Mouse (Mus musculus): ENCODE results near the gene Kpna3. TPM values are rescaled to one million over a fixed set of nuclear protein-coding genes. Genes with fewer than 3 reads are reported as not detected.

Gene Kpna3
- polyA plus RNA-seq (2014; fragmentation: Nextera tagmentation; extraction: Ambion mirVana): 109 and 111 TPM in 2 replicates

GRCm38 (mm10) chr14:61439661-61440559 is at the start of gene Kpna3:
Gene Kpna3, minus strand, starts transcription at chr14:61439874.
- H3K9ac ChIP-seq (ENCODE audit: low read length): peak within 1 kb of the TSS; percentile 93
- no peaks in the 10 kb centered on the region for H3K9me3 ChIP-seq (ENCODE audit: control insufficient read depth, low read length)
- no peaks in the 10 kb centered on the region for H3K27me3 ChIP-seq (ENCODE audit: control insufficient read depth, insufficient read depth, low read length)
- ATAC-seq (ENCODE audit: insufficient read depth, low FRiP score, low TSS enrichment) (peak; percentile 98), DNase-seq (ENCODE audit: low spot score) (peak; percentile 100)
- no peaks in the 10 kb centered on the region for H3K36me3 ChIP-seq (ENCODE audit: control insufficient read depth, insufficient read depth, low read length)
- peaks cover 8% of the 10 kb centered on the region for H3K4me1 ChIP-seq (ENCODE audit: control insufficient read depth, insufficient read depth, low read length)
- peak within 1 kb of the TSS; percentile 92 for H3K4me3 ChIP-seq (ENCODE audit: low read depth, low read length)
- H3K4me2 ChIP-seq (ENCODE audit: low read depth): peak within 1 kb of the TSS; percentile 42
- under 1% methylated on average over 54 of the region's 85 CpGs for WGBS
- H3K27ac ChIP-seq (ENCODE audit: low read depth, low read length): peak within 1 kb of the TSS; percentile 97

DNA sequence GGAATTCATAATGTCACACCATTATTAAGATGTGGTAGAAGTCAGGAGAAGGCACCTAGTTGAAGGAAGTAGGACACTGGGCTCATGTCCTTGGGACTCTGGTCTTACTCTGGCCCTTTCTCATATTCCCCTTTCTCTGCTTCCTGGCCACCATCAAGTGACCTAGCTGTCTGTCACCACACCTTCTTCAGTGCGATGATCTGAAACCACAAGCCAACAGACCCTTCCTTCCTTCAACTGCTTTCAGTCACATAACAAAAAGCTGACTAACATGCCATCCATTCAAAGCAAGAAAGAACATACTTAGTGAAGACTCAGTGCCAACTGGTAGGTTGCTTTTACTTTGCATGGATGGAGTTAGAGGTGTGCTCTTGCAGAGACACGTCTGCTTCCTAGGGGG is 20.7 kb upstream of the Kpna3 start:
- no peak overlapping the region for H3K9ac ChIP-seq (ENCODE audit: low read length)
- H3K27me3 ChIP-seq (ENCODE audit: control insufficient read depth, insufficient read depth, low read length): no peaks in the 10 kb centered on the region
- no peak overlapping the region for H3K27ac ChIP-seq (ENCODE audit: low read depth, low read length)
- no peaks in the 10 kb centered on the region for H3K36me3 ChIP-seq (ENCODE audit: control insufficient read depth, insufficient read depth, low read length)
- DNase-seq (ENCODE audit: low spot score) (no peak), ATAC-seq (ENCODE audit: insufficient read depth, low FRiP score, low TSS enrichment) (no peak)
- no peaks in the 10 kb centered on the region for H3K9me3 ChIP-seq (ENCODE audit: control insufficient read depth, low read length)
- H3K4me1 ChIP-seq (ENCODE audit: control insufficient read depth, insufficient read depth, low read length): no peaks in the 10 kb centered on the region
- no peak overlapping the region for H3K4me3 ChIP-seq (ENCODE audit: low read depth, low read length)
- 78% methylated on average over 2 of the region's 2 CpGs for WGBS
- no peak overlapping the region for H3K4me2 ChIP-seq (ENCODE audit: low read depth)

GRCm38 (mm10) chr14:61457468-61457867 is 17.8 kb upstream of the Kpna3 start:
- H3K27ac ChIP-seq (ENCODE audit: low read depth, low read length): no peak overlapping the region
- WGBS: 69% methylated on average over 6 of the region's 6 CpGs
- no peaks in the 10 kb centered on the region for H3K36me3 ChIP-seq (ENCODE audit: control insufficient read depth, insufficient read depth, low read length)
- H3K4me2 ChIP-seq (ENCODE audit: low read depth): no peak overlapping the region
- H3K4me1 ChIP-seq (ENCODE audit: control insufficient read depth, insufficient read depth, low read length): no peaks in the 10 kb centered on the region
- no peaks in the 10 kb centered on the region for H3K27me3 ChIP-seq (ENCODE audit: control insufficient read depth, insufficient read depth, low read length)
- no peak overlapping the region for H3K4me3 ChIP-seq (ENCODE audit: low read depth, low read length)
- H3K9me3 ChIP-seq (ENCODE audit: control insufficient read depth, low read length): no peaks in the 10 kb centered on the region
- ATAC-seq (ENCODE audit: insufficient read depth, low FRiP score, low TSS enrichment): no peak
- H3K9ac ChIP-seq (ENCODE audit: low read length): no peak overlapping the region
- DNase-seq (ENCODE audit: low spot score): no peak

DNA sequence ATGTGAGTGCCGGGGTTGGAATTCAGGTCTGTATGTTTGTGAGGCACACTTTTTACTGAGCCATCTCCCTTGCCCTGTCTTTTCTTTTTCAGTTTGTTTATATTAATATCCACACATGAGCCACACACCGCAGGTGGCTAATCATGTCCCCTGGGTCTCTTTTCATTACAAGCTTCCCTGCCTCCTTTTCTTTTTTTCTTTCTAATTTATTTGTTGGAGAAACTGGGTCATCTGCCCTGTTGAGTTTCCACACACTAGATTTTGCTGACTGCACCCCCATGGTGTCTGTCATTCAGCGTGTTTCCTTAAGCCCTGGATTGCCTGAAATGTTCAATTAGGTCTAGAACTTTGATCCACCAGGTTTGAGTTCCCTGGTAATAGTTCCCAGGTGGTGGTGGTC is 15.9 kb upstream of the Kpna3 start:
- H3K27ac ChIP-seq (ENCODE audit: low read depth, low read length): no peak overlapping the region
- no peak overlapping the region for H3K4me2 ChIP-seq (ENCODE audit: low read depth)
- no peaks in the 10 kb centered on the region for H3K36me3 ChIP-seq (ENCODE audit: control insufficient read depth, insufficient read depth, low read length)
- no peak overlapping the region for H3K4me3 ChIP-seq (ENCODE audit: low read depth, low read length)
- H3K27me3 ChIP-seq (ENCODE audit: control insufficient read depth, insufficient read depth, low read length): no peaks in the 10 kb centered on the region
- H3K9ac ChIP-seq (ENCODE audit: low read length): no peak overlapping the region
- no peaks in the 10 kb centered on the region for H3K9me3 ChIP-seq (ENCODE audit: control insufficient read depth, low read length)
- no peak for ATAC-seq (ENCODE audit: insufficient read depth, low FRiP score, low TSS enrichment)
- WGBS: 82% methylated on average over 3 of the region's 3 CpGs
- DNase-seq (ENCODE audit: low spot score): no peak
- no peaks in the 10 kb centered on the region for H3K4me1 ChIP-seq (ENCODE audit: control insufficient read depth, insufficient read depth, low read length)

- Histone ChIP-seq H3K4me3 (ENCODE audit: low read depth, low read length) (no peak overlapping the region), H3K27ac (ENCODE audit: low read depth, low read length) (no peak overlapping the region), H3K9ac (ENCODE audit: low read length) (no peak overlapping the region), H3K27me3 (ENCODE audit: control insufficient read depth, insufficient read depth, low read length) (no peaks in the 10 kb centered on the region), H3K4me2 (ENCODE audit: low read depth) (no peak overlapping the region), H3K9me3 (ENCODE audit: control insufficient read depth, low read length) (no peaks in the 10 kb centered on the region), H3K4me1 (ENCODE audit: control insufficient read depth, insufficient read depth, low read length) (no peaks in the 10 kb centered on the region), H3K36me3 (ENCODE audit: control insufficient read depth, insufficient read depth, low read length) (no peaks in the 10 kb centered on the region)
- DNase-seq (ENCODE audit: low spot score): no peak
- no peak for ATAC-seq (ENCODE audit: insufficient read depth, low FRiP score, low TSS enrichment)
- WGBS: 84% methylated on average over 4 of the region's 4 CpGs
Measured at GRCm38 (mm10) chr14:61453032-61453431, 13.4 kb upstream of the Kpna3 start.

DNA sequence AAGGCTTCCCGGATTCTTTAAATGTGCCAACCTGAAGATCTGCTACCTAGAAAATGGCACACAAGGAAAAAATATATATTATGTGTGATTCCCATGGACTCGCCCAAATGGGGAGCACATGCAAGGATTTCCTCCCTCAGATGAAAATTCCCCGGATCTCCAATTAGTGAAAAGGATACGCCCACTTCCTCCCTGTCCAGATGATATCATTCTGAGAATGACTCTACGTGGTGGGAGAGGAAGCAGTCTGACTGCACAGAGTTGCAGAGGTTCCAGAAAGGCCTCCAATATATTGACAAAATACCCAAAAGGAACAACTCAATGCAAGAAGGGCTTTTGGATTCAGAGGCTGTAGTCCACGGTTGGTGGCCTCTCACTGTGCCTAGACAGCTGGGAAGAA is 12.8 kb upstream of the Kpna3 start:
- H3K9me3 ChIP-seq (ENCODE audit: control insufficient read depth, low read length): no peaks in the 10 kb centered on the region
- no peaks in the 10 kb centered on the region for H3K27me3 ChIP-seq (ENCODE audit: control insufficient read depth, insufficient read depth, low read length)
- H3K9ac ChIP-seq (ENCODE audit: low read length): no peak overlapping the region
- WGBS: 74% methylated on average over 6 of the region's 6 CpGs
- H3K36me3 ChIP-seq (ENCODE audit: control insufficient read depth, insufficient read depth, low read length): no peaks in the 10 kb centered on the region
- ATAC-seq (ENCODE audit: insufficient read depth, low FRiP score, low TSS enrichment): no peak
- no peak overlapping the region for H3K4me2 ChIP-seq (ENCODE audit: low read depth)
- no peaks in the 10 kb centered on the region for H3K4me1 ChIP-seq (ENCODE audit: control insufficient read depth, insufficient read depth, low read length)
- H3K27ac ChIP-seq (ENCODE audit: low read depth, low read length): no peak overlapping the region
- no peak for DNase-seq (ENCODE audit: low spot score)
- H3K4me3 ChIP-seq (ENCODE audit: low read depth, low read length): no peak overlapping the region

DNA sequence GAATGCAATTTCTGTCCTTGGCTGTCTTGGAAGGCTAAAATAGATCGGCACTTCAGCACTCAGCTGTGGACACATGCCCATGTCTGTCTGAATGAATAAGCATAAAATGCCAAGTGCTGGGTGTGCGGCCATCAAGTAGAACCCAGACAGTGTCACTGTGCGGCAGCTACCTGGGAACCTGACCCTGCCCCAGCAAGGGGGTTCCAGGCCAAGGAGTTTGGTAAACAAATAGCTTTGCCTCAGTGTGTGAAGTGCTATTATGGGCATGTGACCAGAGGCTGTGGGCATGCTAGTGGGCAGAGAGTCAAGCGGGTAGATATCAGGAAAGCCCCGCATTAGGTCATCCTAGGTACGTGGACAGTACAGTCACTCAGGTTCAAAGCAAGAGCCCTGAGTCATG is 8.1 kb upstream of the Kpna3 start:
- Histone ChIP-seq H3K9ac (ENCODE audit: low read length) (no peak overlapping the region), H3K4me2 (ENCODE audit: low read depth) (no peak overlapping the region), H3K9me3 (ENCODE audit: control insufficient read depth, low read length) (no peaks in the 10 kb centered on the region), H3K27ac (ENCODE audit: low read depth, low read length) (no peak overlapping the region), H3K4me3 (ENCODE audit: low read depth, low read length) (no peak overlapping the region), H3K27me3 (ENCODE audit: control insufficient read depth, insufficient read depth, low read length) (no peaks in the 10 kb centered on the region), H3K4me1 (ENCODE audit: control insufficient read depth, insufficient read depth, low read length) (no peaks in the 10 kb centered on the region), H3K36me3 (ENCODE audit: control insufficient read depth, insufficient read depth, low read length) (no peaks in the 10 kb centered on the region)
- no peak for ATAC-seq (ENCODE audit: insufficient read depth, low FRiP score, low TSS enrichment)
- WGBS: 89% methylated on average over 6 of the region's 6 CpGs
- no peak for DNase-seq (ENCODE audit: low spot score)

GRCm38 (mm10) chr14:61439141-61439660 is 473 bp downstream of the Kpna3 start:
- H3K4me3 ChIP-seq (ENCODE audit: low read depth, low read length): peak overlapping the region; percentile 92
- WGBS: under 1% methylated on average over 37 of the region's 62 CpGs
- H3K27me3 ChIP-seq (ENCODE audit: control insufficient read depth, insufficient read depth, low read length): no peaks in the 10 kb centered on the region
- ATAC-seq (ENCODE audit: insufficient read depth, low FRiP score, low TSS enrichment) (peak; percentile 73), DNase-seq (ENCODE audit: low spot score) (no peak)
- peaks cover 8% of the 10 kb centered on the region for H3K4me1 ChIP-seq (ENCODE audit: control insufficient read depth, insufficient read depth, low read length)
- H3K27ac ChIP-seq (ENCODE audit: low read depth, low read length): peak overlapping the region; percentile 97
- H3K9ac ChIP-seq (ENCODE audit: low read length): peak overlapping the region; percentile 93
- H3K4me2 ChIP-seq (ENCODE audit: low read depth): peak overlapping the region; percentile 39
- no peaks in the 10 kb centered on the region for H3K9me3 ChIP-seq (ENCODE audit: control insufficient read depth, low read length)
- H3K36me3 ChIP-seq (ENCODE audit: control insufficient read depth, insufficient read depth, low read length): no peaks in the 10 kb centered on the region

Data from neural tube, embryonic 11.5 days (tissue).